Mouse (Mus musculus): Measurements from ENCODE around the gene Dgkg.

Dgkg gene

GRCm38 (mm10) chr16:22431335-22431734 lies 225.7 kb downstream of the Dgkg start:
- no peak for DNase-seq

GRCm38 (mm10) chr16:22430211-22430951 lies 226.6 kb downstream of the Dgkg start:
- DNase-seq = no peak

- no peak for DNase-seq
Observed at GRCm38 (mm10) chr16:22429377-22429776, 227.6 kb downstream of the Dgkg start.

- DNase-seq = peak; percentile 26
Observed at GRCm38 (mm10) chr16:22428853-22429341, 228.1 kb downstream of the Dgkg start.

- DNase-seq = no peak
Observed at GRCm38 (mm10) chr16:22426866-22427265, 230.2 kb downstream of the Dgkg start.

GRCm38 (mm10) chr16:22422256-22422655 lies 234.8 kb downstream of the Dgkg start:
- no peak for DNase-seq

Data from thymus, postnatal 25 days (tissue).